Mouse (Mus musculus): ENCODE measurements around the gene Glmp. TPM values are rescaled to one million over a fixed set of nuclear protein-coding genes. Genes with fewer than 3 reads are reported as not detected.
"Not testable (repeated sequence)": the region's sequence is repeated elsewhere in the genome, so short reads cannot be mapped to it uniquely, and the experiment has no call there.

Glmp gene
- total RNA-seq, 4 experiments from 2014 or later = 97.4 to 106 (median 100) TPM

- DNase-seq (ENCODE audit: low spot score in 2 of 2) = no peak
Measured at GRCm38 (mm10) chr3:88335436-88336053, 10.7 kb downstream of the Glmp start.

GRCm38 (mm10) chr3:88336058-88337013, 11.5 kb downstream of the Glmp start, which contains the start of the genes Tmem79 and Smg5:
Gene Tmem79 (minus strand): TSS chr3:88336148.
Gene Smg5 (plus strand): TSS chr3:88336260.
- DNase-seq (ENCODE audit: low spot score in 2 of 2) = peak; percentile 93 to 94

GRCm38 (mm10) chr3:88337367-88338020, 12.7 kb downstream of the Glmp start:
- peak in 1 of 2 experiments; percentile 30 for DNase-seq (ENCODE audit: low spot score in 2 of 2)

GRCm38 (mm10) chr3:88338316-88338715, 13.5 kb downstream of the Glmp start:
- DNase-seq (ENCODE audit: low spot score in 2 of 2) = no peak

GRCm38 (mm10) chr3:88339006-88339405, 14.2 kb downstream of the Glmp start:
- DNase-seq (ENCODE audit: low spot score in 2 of 2) = no peak

GRCm38 (mm10) chr3:88350732-88351131, 25.9 kb downstream of the Glmp start:
- DNase-seq (ENCODE audit: low spot score in 2 of 2) = no peak

GRCm38 (mm10) chr3:88352907-88353306, 28.1 kb downstream of the Glmp start:
- DNase-seq (ENCODE audit: low spot score in 2 of 2) = no peak

GRCm38 (mm10) chr3:88354396-88355165, 29.8 kb downstream of the Glmp start:
- DNase-seq (ENCODE audit: low spot score in 2 of 2) = no peak

GRCm38 (mm10) chr3:88359584-88359983, 34.8 kb downstream of the Glmp start:
- DNase-seq (ENCODE audit: low spot score in 2 of 2) = no peak

GRCm38 (mm10) chr3:88359989-88360388, 35.2 kb downstream of the Glmp start:
- DNase-seq (ENCODE audit: low spot score in 2 of 2) = no peak

- DNase-seq (ENCODE audit: low spot score in 2 of 2) = no peak
Measured at GRCm38 (mm10) chr3:88361096-88361495, 36.3 kb downstream of the Glmp start.

GRCm38 (mm10) chr3:88361612-88362313, 36.9 kb downstream of the Glmp start:
- peak in 1 of 2 experiments; percentile 36 for DNase-seq (ENCODE audit: low spot score in 2 of 2)

GRCm38 (mm10) chr3:88363700-88364099, 38.9 kb downstream of the Glmp start:
- peak in 1 of 2 experiments; percentile 74 for DNase-seq (ENCODE audit: low spot score in 2 of 2)

- peak in 1 of 2 experiments; percentile 48 for DNase-seq (ENCODE audit: low spot score in 2 of 2)
Measured at GRCm38 (mm10) chr3:88364337-88364736, 39.5 kb downstream of the Glmp start, which contains the start of gene Paqr6. Gene Paqr6 (plus strand): TSS chr3:88364584.

GRCm38 (mm10) chr3:88365705-88366361, 41.0 kb downstream of the Glmp start:
- no peak for DNase-seq (ENCODE audit: low spot score in 2 of 2)

GRCm38 (mm10) chr3:88366830-88367428, 42.1 kb downstream of the Glmp start:
- DNase-seq (ENCODE audit: low spot score in 2 of 2) = peak; percentile 58 to 69

- DNase-seq (ENCODE audit: low spot score in 2 of 2) = not testable (repeated sequence)
Measured at GRCm38 (mm10) chr3:88367517-88367916, 42.7 kb downstream of the Glmp start.

GRCm38 (mm10) chr3:88368511-88368910, 43.7 kb downstream of the Glmp start:
- DNase-seq (ENCODE audit: low spot score in 2 of 2) = not testable (repeated sequence)

- DNase-seq (ENCODE audit: low spot score in 2 of 2) = not testable (repeated sequence)
Measured at GRCm38 (mm10) chr3:88372643-88373042, 47.8 kb downstream of the Glmp start, which contains the start of gene Bglap3. Gene Bglap3 (minus strand): TSS chr3:88372743.
